Mouse (Mus musculus): ENCODE measurements around the gene Sv2a.

The Sv2a gene

GRCm38 (mm10) chr3:96243921-96244572 is 63.1 kb downstream of the Sv2a start:
- no peak for DNase-seq (ENCODE audit: low spot score in 2 of 2)
